Mouse (Mus musculus) myocyte (in vitro differentiated cells): ENCODE measurements around the gene Rph3a. TPM values are rescaled to one million over a fixed set of nuclear protein-coding genes. Genes with fewer than 3 reads are reported as not detected.

ENCODE experiments used
- H3K27me3 ChIP-seq: one replicate; pipeline ENCODE4 v1.6.1; 2011; ENCODE audit not compliant: control insufficient read depth, insufficient read depth, insufficient read length
- H3K36me3 ChIP-seq: one replicate; pipeline ENCODE4 v1.6.1; 2011; ENCODE audit not compliant: control insufficient read depth, insufficient read depth
- H3K4me2 ChIP-seq: one replicate; pipeline ENCODE4 v1.6.1; 2011; ENCODE audit warnings: low read depth, control low read depth
- H3K4me3 ChIP-seq: one replicate; pipeline ENCODE4 v1.5.1; 2011; ENCODE audit warnings: mild to moderate bottlenecking, control low read depth, moderate library complexity
- H3K79me2 ChIP-seq: one replicate; pipeline ENCODE4 v1.6.1; 2011; ENCODE audit not compliant: control insufficient read depth, insufficient read depth
- H3ac ChIP-seq: one replicate; pipeline ENCODE4 v1.6.1; 2011; ENCODE audit not compliant: control insufficient read depth, insufficient read length
- CEBPB ChIP-seq: IDR thresholded peaks from 2 replicates; pipeline ENCODE4 v1.6.1; 2011; ENCODE audit warnings: mild to moderate bottlenecking, moderate library complexity; ENCODE audit not compliant: poor library complexity, insufficient read depth, severe bottlenecking
- E2F4 ChIP-seq: IDR thresholded peaks from one replicate; pipeline ENCODE4 v1.6.1; 2011; ENCODE audit warnings: mild to moderate bottlenecking, control low read depth, moderate library complexity; ENCODE audit not compliant: insufficient read depth
- MAX ChIP-seq: IDR thresholded peaks from one replicate; pipeline ENCODE4 v1.6.1; 2011; ENCODE audit warnings: low read depth, mild to moderate bottlenecking, control low read depth
- MYOD1 ChIP-seq, 3 experiments: IDR thresholded peaks; one replicate each; pipeline ENCODE4 v1.6.1; 2011; ENCODE audit warnings: control low read depth in 2 of 3, low read depth in 2 of 3, mild to moderate bottlenecking in 2 of 3, moderate library complexity in 1 of 3; ENCODE audit not compliant: insufficient read length in 2 of 3, control insufficient read depth in 1 of 3
- MYOG ChIP-seq, 3 experiments: IDR thresholded peaks; one replicate each; pipeline ENCODE4 v1.6.1; 2011; ENCODE audit warnings: control low read depth in 2 of 3, low read depth in 2 of 3, mild to moderate bottlenecking in 2 of 3; ENCODE audit not compliant: insufficient read length in 2 of 3, control insufficient read depth in 1 of 3, insufficient read depth in 1 of 3
- POLR2A ChIP-seq: IDR thresholded peaks from one replicate; pipeline ENCODE4 v1.6.1; 2011; ENCODE audit warnings: low read depth, mild to moderate bottlenecking, control low read depth, moderate library complexity; ENCODE audit not compliant: insufficient read length
- POLR2AphosphoS2 ChIP-seq: IDR thresholded peaks from one replicate; pipeline ENCODE4 v1.6.1; 2011; ENCODE audit warnings: low read depth, control low read depth; ENCODE audit not compliant: insufficient read length
- REST ChIP-seq: IDR thresholded peaks from one replicate; pipeline ENCODE4 v1.6.1; 2011; ENCODE audit warnings: mild to moderate bottlenecking, control low read depth, moderate library complexity; ENCODE audit not compliant: insufficient read depth, insufficient read length
- SRF ChIP-seq: IDR thresholded peaks from one replicate; pipeline ENCODE4 v1.6.1; 2011; ENCODE audit warnings: low read depth; ENCODE audit not compliant: control insufficient read depth, insufficient read length
- TCF12 ChIP-seq: IDR thresholded peaks from one replicate; pipeline ENCODE4 v1.6.1; 2011; ENCODE audit warnings: mild to moderate bottlenecking, control low read depth; ENCODE audit not compliant: poor library complexity, insufficient read depth, severe bottlenecking
- TCF3 ChIP-seq: IDR thresholded peaks from one replicate; pipeline ENCODE4 v1.6.1; 2011; ENCODE audit warnings: low read depth, control low read depth; ENCODE audit not compliant: insufficient read length
- USF1 ChIP-seq: IDR thresholded peaks from one replicate; pipeline ENCODE4 v1.6.1; 2011; ENCODE audit warnings: low read depth, mild to moderate bottlenecking, control low read depth, moderate library complexity
- polyA plus RNA-seq: library from polyadenylated mRNA; unstranded; fragments of >200 nt; fragmentation: generic; extraction: Trizol; gene quantifications from one replicate; pipeline ENCODE4 v1.2.1, GENCODE M21; 2012; ENCODE audit warnings: missing spikeins

Rph3a gene
- polyA plus RNA-seq, 1 experiment: 0.05 TPM

DNA sequence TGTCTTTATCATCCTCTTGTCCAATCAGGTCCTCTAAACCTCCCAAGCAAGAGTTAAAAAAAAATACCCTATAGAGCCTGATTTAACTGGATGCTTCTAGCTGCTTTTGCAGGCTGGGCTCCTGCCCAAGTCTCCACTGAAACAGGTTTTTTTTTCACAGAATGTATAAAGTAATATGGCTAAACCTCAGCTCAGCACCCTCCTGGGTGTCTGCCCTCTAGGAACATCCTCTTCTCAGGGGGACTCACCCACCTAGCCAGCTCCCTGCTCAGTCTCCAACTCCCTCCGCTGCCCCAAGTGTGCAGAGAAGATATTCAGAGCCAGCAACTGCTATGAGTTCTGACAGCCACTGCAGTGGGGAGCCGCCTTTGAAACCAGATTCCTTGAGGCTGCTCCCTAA is 2.1 kb upstream of the Rph3a start:
- TF ChIP-seq MYOD1 (IDR thresholded peaks at IDR 0.05; ENCODE audit: control insufficient read depth in 1 of 3, insufficient read length in 2 of 3, low read depth in 2 of 3): no peak
- TF ChIP-seq POLR2A: no peak
- TF ChIP-seq REST: no peak
- no peak for TF ChIP-seq POLR2AphosphoS2
- no peak for TF ChIP-seq SRF
- TF ChIP-seq TCF12: no peak
- TF ChIP-seq E2F4: no peak
- TF ChIP-seq MAX: no peak
- no peak for TF ChIP-seq MYOG (IDR thresholded peaks at IDR 0.05; ENCODE audit: control insufficient read depth in 1 of 3, insufficient read depth in 1 of 3, insufficient read length in 2 of 3, low read depth in 2 of 3)
- no peak for TF ChIP-seq TCF3
- no peak for TF ChIP-seq USF1
- TF ChIP-seq CEBPB: no peak
- peaks cover 11% of the 10 kb centered on the region for H3K27me3 ChIP-seq
- H3ac ChIP-seq: no peak overlapping the region

DNA sequence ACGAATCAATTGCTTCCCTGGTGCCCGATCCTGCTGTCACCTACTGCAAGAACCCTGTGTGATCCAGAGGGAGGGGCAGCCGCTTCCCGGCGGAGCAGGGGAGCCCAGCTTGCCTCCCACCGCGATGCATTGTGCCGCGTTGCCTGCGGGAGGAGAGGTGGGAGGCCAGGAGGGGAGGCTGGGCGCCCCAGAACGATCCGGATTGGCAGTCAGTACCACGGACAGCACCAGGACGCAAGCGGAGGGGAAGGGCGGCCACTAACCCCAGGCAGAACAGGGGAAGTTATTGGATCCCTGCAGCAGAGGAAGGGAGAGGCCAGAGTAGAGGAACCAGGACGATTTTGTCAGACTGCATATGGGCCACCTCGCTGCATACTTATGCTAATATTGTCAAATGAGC is 486 bp downstream of the Rph3a start:
- Histone ChIP-seq H3K79me2 (no peaks in the 10 kb centered on the region), H3K4me2 (no peak overlapping the region), H3ac (no peak overlapping the region), H3K36me3 (no peaks in the 10 kb centered on the region), H3K4me3 (no peak overlapping the region), H3K27me3 (no peaks in the 10 kb centered on the region)
- peak; percentile 97 for TF ChIP-seq REST
- TF ChIP-seq MAX: no peak

More for the DNA sequence above, 2.1 kb upstream of the Rph3a start:
- H3K4me3 ChIP-seq: no peak overlapping the region
- H3K36me3 ChIP-seq: no peaks in the 10 kb centered on the region
- no peak overlapping the region for H3K4me2 ChIP-seq
- no peaks in the 10 kb centered on the region for H3K79me2 ChIP-seq

DNA sequence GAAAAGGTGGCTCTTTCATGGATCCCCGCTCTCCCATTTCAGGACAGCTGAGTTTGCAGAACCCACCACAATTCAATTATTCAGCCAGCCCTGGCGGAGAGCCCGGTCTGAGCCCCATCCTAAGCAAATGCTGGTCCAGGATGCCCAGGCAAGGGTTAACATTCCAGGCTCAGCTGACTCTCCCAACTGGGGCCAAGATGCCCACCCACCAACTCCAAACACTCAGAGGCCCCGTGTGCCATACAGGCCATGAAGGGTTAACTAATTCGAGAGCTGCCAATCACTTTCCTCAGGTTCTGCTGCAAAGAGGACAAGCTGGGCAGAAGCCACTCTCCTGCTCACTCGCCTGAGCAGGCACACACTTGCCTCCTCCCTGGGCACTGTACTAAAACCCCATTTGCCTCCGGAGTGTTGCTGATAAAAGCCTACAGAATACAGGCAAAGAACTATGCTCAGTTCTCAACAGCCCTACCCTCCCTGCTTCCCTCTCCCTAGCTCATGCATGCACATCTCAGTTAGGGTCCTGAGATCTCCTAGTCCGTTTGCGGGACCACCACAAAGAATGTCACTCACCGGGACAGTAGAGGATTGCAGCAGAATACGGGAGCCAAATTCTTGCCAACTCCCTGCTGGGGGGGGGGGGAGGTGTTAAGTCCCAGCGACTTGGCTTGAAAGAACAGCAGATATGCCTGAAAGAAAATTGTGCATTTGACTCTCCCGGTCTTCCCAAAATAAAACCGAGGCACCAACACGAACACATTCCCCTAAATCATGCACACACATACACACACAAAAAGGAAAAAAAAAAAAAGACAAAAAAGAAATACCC is 1.3 kb downstream of the Rph3a start:
- TF ChIP-seq POLR2AphosphoS2 (no peak), MYOG (IDR thresholded peaks at IDR 0.05; ENCODE audit: control insufficient read depth in 1 of 3, insufficient read depth in 1 of 3, insufficient read length in 2 of 3, low read depth in 2 of 3) (no peak), MYOD1 (IDR thresholded peaks at IDR 0.05; ENCODE audit: control insufficient read depth in 1 of 3, insufficient read length in 2 of 3, low read depth in 2 of 3) (no peak), USF1 (no peak), MAX (no peak), CEBPB (no peak), E2F4 (no peak), TCF12 (no peak), TCF3 (no peak), POLR2A (no peak), REST (no peak), SRF (no peak)
- H3K79me2 ChIP-seq: no peaks in the 10 kb centered on the region
- H3K4me3 ChIP-seq: no peak overlapping the region
- H3ac ChIP-seq: no peak overlapping the region
- H3K27me3 ChIP-seq: peaks cover 4% of the 10 kb centered on the region
- no peak overlapping the region for H3K4me2 ChIP-seq
- no peaks in the 10 kb centered on the region for H3K36me3 ChIP-seq

DNA sequence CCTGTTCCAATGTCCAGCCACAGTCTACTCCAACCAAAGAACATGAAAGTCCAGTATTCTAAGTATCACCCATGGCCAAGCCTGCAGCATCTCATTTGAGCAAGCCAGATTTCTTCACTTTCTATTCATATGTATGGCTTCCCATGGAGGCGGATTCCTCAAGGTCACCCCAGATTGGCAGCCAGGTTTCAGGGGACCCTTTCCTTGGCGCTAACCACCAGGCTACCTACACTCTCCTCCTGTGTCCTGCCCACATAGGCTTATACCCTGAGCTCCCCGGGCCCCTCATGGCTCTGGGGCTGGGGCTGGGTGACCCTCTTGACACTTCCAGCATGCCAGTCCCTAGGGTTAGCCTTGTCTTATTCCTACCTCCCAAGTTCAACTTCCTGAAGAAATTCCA is 2.3 kb downstream of the Rph3a start:
- Histone ChIP-seq H3K4me2 (no peak overlapping the region), H3K27me3 (peaks cover 6% of the 10 kb centered on the region), H3K4me3 (no peak overlapping the region), H3K79me2 (no peaks in the 10 kb centered on the region), H3K36me3 (no peaks in the 10 kb centered on the region), H3ac (no peak overlapping the region)
- TF ChIP-seq POLR2AphosphoS2 (no peak), POLR2A (no peak), TCF12 (no peak), MYOD1 (IDR thresholded peaks at IDR 0.05; ENCODE audit: control insufficient read depth in 1 of 3, insufficient read length in 2 of 3, low read depth in 2 of 3) (no peak), USF1 (no peak), REST (no peak), SRF (no peak), MYOG (IDR thresholded peaks at IDR 0.05; ENCODE audit: control insufficient read depth in 1 of 3, insufficient read depth in 1 of 3, insufficient read length in 2 of 3, low read depth in 2 of 3) (no peak), TCF3 (no peak), MAX (no peak), E2F4 (no peak)

DNA sequence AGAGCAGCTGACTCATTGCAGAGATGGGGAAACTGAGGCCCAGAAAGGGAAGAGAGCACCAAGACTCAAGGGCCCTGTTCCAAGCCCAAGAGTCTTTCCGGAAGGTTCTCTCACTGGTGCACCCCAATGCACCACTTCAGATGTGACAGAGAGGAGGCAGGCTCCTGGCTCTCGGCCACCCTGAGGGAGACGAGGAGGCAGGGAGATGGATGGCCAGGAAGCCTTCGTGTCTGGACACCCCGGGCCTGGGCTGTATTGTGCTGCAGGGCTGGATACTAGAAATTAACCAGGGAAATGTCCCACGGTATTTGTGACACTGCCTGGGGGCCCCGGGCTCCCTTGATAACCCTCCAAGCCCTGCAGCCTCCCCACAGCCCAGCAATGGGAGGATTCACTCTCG is 2.8 kb downstream of the Rph3a start:
- Histone ChIP-seq H3K4me3 (no peak overlapping the region), H3K36me3 (no peaks in the 10 kb centered on the region), H3K27me3 (peaks cover 6% of the 10 kb centered on the region), H3K79me2 (no peaks in the 10 kb centered on the region), H3K4me2 (no peak overlapping the region), H3ac (no peak overlapping the region)
- no peak for TF ChIP-seq TCF3
- TF ChIP-seq MYOG (IDR thresholded peaks at IDR 0.05; ENCODE audit: control insufficient read depth in 1 of 3, insufficient read depth in 1 of 3, insufficient read length in 2 of 3, low read depth in 2 of 3): no peak
- TF ChIP-seq POLR2A: no peak
- TF ChIP-seq MYOD1 (IDR thresholded peaks at IDR 0.05; ENCODE audit: control insufficient read depth in 1 of 3, insufficient read length in 2 of 3, low read depth in 2 of 3): no peak
- no peak for TF ChIP-seq USF1
- TF ChIP-seq MAX: no peak
- TF ChIP-seq TCF12: no peak
- TF ChIP-seq SRF: no peak
- TF ChIP-seq CEBPB: no peak
- no peak for TF ChIP-seq REST
- TF ChIP-seq POLR2AphosphoS2: no peak
- TF ChIP-seq E2F4: no peak
